Mouse (Mus musculus) heart, postnatal 10 days (tissue): ENCODE results near the gene C2cd3. TPM values are rescaled to one million over a fixed set of nuclear protein-coding genes. Genes with fewer than 3 reads are reported as not detected.

ENCODE experiments used
- DNase-seq, 2 experiments: peaks; one replicate each; pipeline ENCODE4 v3.0.0; 2021
- intact Hi-C: fragments of 180-260 bp; cut with DNase I; formaldehyde crosslinking; loops from one replicate; pipeline ENCODE4 v1.15.1; 2025
- total RNA-seq, 2 experiments: library from RNA; stranded (reverse); gene quantifications; 2 replicates each; pipeline ENCODE4 v1.2.3; 2021

Gene C2cd3
- total RNA-seq = 10 to 100 TPM; 11.2 to 13.1 TPM

- intact Hi-C loops = no loop called here
- DNase-seq = peak; percentile 99
These were observed at the start of gene C2cd3, which contains the start of gene Ppme1 for GRCm38 (mm10) chr7:100371495-100372451. TSS of gene C2cd3 (plus strand) at chr7:100372233. TSS of gene Ppme1 (minus strand) at chr7:100372307.

GRCm38 (mm10) chr7:100323721-100324120 is 48.3 kb upstream of the C2cd3 start:
- intact Hi-C loops = no loop called here
- DNase-seq = no peak

GRCm38 (mm10) chr7:100325482-100325881 is 46.6 kb upstream of the C2cd3 start:
- intact Hi-C loops = loop anchor here (1.0 kb wide), 1 partner anchor 45 kb away; no protein-coding TSS in a partner anchor
- peak; percentile 47 to 68 for DNase-seq

GRCm38 (mm10) chr7:100327514-100327913 is 44.5 kb upstream of the C2cd3 start:
- intact Hi-C loops = no loop called here
- DNase-seq = peak; percentile 9 to 25

GRCm38 (mm10) chr7:100328636-100329035 is 43.4 kb upstream of the C2cd3 start:
- intact Hi-C loops = no loop called here
- no peak for DNase-seq

GRCm38 (mm10) chr7:100331269-100331668 is 40.8 kb upstream of the C2cd3 start:
- DNase-seq = no peak
- intact Hi-C loops = no loop called here

GRCm38 (mm10) chr7:100335921-100336320 is 36.1 kb upstream of the C2cd3 start:
- intact Hi-C loops = no loop called here
- no peak for DNase-seq

- DNase-seq = peak; percentile 65 to 66
- intact Hi-C loops = no loop called here
These were observed 17.0 kb upstream of the C2cd3 start for GRCm38 (mm10) chr7:100354984-100355383.

GRCm38 (mm10) chr7:100356324-100356723 is 15.7 kb upstream of the C2cd3 start:
- intact Hi-C loops = no loop called here
- no peak for DNase-seq

- no peak for DNase-seq
- intact Hi-C loops = no loop called here
These were observed 15.3 kb upstream of the C2cd3 start for GRCm38 (mm10) chr7:100356768-100357167.

GRCm38 (mm10) chr7:100357856-100358255 is 14.2 kb upstream of the C2cd3 start:
- intact Hi-C loops = no loop called here
- no peak for DNase-seq

- intact Hi-C loops = no loop called here
- no peak for DNase-seq
These were observed 8.9 kb upstream of the C2cd3 start for GRCm38 (mm10) chr7:100363162-100363561.

GRCm38 (mm10) chr7:100364888-100365287 is 7.1 kb upstream of the C2cd3 start:
- no peak for DNase-seq
- intact Hi-C loops = no loop called here

- DNase-seq = peak in 1 of 2 experiments; percentile 24
These were observed 483 bp downstream of the C2cd3 start for GRCm38 (mm10) chr7:100372452-100372980.

GRCm38 (mm10) chr7:100378257-100378656 is 6.2 kb downstream of the C2cd3 start:
- intact Hi-C loops = no loop called here
- no peak for DNase-seq

More at GRCm38 (mm10) chr7:100372452-100372980, 483 bp downstream of the C2cd3 start:
- intact Hi-C loops = no loop called here

- intact Hi-C loops = no loop called here
- DNase-seq = no peak
These were observed 9.1 kb downstream of the C2cd3 start for GRCm38 (mm10) chr7:100381161-100381560.

- intact Hi-C loops = no loop called here
- no peak for DNase-seq
These were observed 11.2 kb downstream of the C2cd3 start for GRCm38 (mm10) chr7:100383207-100383606.

GRCm38 (mm10) chr7:100388174-100388573 is 16.1 kb downstream of the C2cd3 start:
- intact Hi-C loops = no loop called here
- DNase-seq = no peak

GRCm38 (mm10) chr7:100390166-100390565 is 18.1 kb downstream of the C2cd3 start:
- DNase-seq = no peak
- intact Hi-C loops = no loop called here

- intact Hi-C loops = loop anchor here (2.0 kb wide), 1 partner anchor 115 kb away; no protein-coding TSS in a partner anchor
- peak; percentile 24 to 30 for DNase-seq
These were observed 20.2 kb downstream of the C2cd3 start for GRCm38 (mm10) chr7:100392265-100392664.

- intact Hi-C loops = no loop called here
- DNase-seq = peak; percentile 50 to 55
These were observed 27.3 kb downstream of the C2cd3 start for GRCm38 (mm10) chr7:100399231-100399913.
